Mouse (Mus musculus) intestine, embryonic 14.5 days (tissue): ENCODE data around the gene Lrmda. TPM values are rescaled to one million over a fixed set of nuclear protein-coding genes. Genes with fewer than 3 reads are reported as not detected.

ENCODE experiments used
- ATAC-seq: fragments of 200-750 bp; cut with Nextera tagmentation; replicated peaks from 2 replicates; pipeline ENCODE4 v1.8.0; 2017; ENCODE audit warnings: low read depth, moderate number of reproducible peaks, moderate TSS enrichment, moderate library complexity; ENCODE audit not compliant: low FRiP score, low TSS enrichment
- DNase-seq: peaks from one replicate; pipeline ENCODE4 v3.0.0-alpha.2; 2018; ENCODE audit warnings: low spot score
- H3K27ac ChIP-seq: fragments of 300-500 bp; sonication (generic); 2 replicates; pipeline ENCODE4 v1.5.1; 2014; ENCODE audit warnings: low read depth, mild to moderate bottlenecking, control low read depth
- H3K27me3 ChIP-seq: fragments of 300-500 bp; sonication (generic); replicated peaks from 2 replicates; pipeline ENCODE4 v1.6.1; 2014; ENCODE audit warnings: low read length, control low read depth; ENCODE audit not compliant: control insufficient read depth, insufficient read depth
- H3K36me3 ChIP-seq: fragments of 300-500 bp; sonication (generic); 2 replicates; pipeline ENCODE4 v1.6.1; 2014; ENCODE audit warnings: low read length, control low read depth; ENCODE audit not compliant: control insufficient read depth, insufficient read depth
- H3K4me1 ChIP-seq: fragments of 300-500 bp; sonication (generic); replicated peaks from 2 replicates; pipeline ENCODE4 v1.6.1; 2014; ENCODE audit warnings: low read length, control low read depth, mixed read lengths; ENCODE audit not compliant: control insufficient read depth, insufficient read depth
- H3K4me2 ChIP-seq: fragments of 300-500 bp; sonication (generic); 2 replicates; pipeline ENCODE4 v1.6.1; 2014; ENCODE audit warnings: low read length
- H3K4me3 ChIP-seq: fragments of 300-500 bp; sonication (generic); 2 replicates; pipeline ENCODE4 v1.5.1; 2014; ENCODE audit warnings: low read depth, low read length, control low read depth, mixed read lengths
- H3K9ac ChIP-seq: fragments of 300-500 bp; sonication (generic); 2 replicates; pipeline ENCODE4 v1.6.1; 2014; ENCODE audit warnings: mild to moderate bottlenecking, low read length
- H3K9me3 ChIP-seq: fragments of 300-500 bp; sonication (generic); 2 replicates; pipeline ENCODE4 v1.6.1; 2016; ENCODE audit warnings: low read length, control low read depth; ENCODE audit not compliant: control insufficient read depth
- WGBS: fragments of 180-500 bp; shearing (Covaris S2); extraction: QIAGEN DNeasy Blood & Tissue Kit; methylation state at CpG from one replicate; pipeline ENCODE4 v1.1.7; 2014; 5-methylcytosine and 5-hydroxymethylcytosine counted together
- polyA plus RNA-seq: library from polyadenylated mRNA; unstranded; fragments of >200 nt; fragmentation: Nextera tagmentation; extraction: Ambion mirVana; gene quantifications from 2 replicates; pipeline ENCODE4 v1.2.1, GENCODE M21; 2014

The Lrmda gene
- polyA plus RNA-seq, 1 experiment from 2014 or later = 0.70 TPM

DNA sequence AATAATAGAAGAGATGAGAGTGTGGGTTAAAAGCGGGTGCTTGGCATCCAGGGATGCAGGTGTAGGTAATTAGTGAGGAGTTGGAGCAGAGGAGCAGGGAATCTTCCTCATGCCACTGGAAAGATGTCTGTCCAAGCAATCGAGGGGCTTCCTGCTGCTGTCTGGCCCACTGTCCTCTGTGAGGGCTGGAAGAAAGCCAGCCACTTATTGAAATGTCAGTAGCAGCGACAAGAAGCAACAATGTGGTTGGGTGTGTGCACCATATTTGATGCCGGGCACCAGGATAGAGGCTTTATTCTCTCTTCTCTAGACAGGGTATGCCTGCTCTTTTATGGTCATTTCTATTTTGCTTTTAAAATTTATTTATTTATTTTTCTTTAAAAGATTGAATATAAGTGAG is 451.5 kb downstream of the Lrmda start:
- H3K4me1 ChIP-seq = no peaks in the 10 kb centered on the region
- WGBS = 76% methylated on average over 4 of the region's 4 CpGs
- H3K9me3 ChIP-seq = no peaks in the 10 kb centered on the region
- no peak for DNase-seq
- H3K36me3 ChIP-seq = no peaks in the 10 kb centered on the region
- no peaks in the 10 kb centered on the region for H3K27me3 ChIP-seq
- ATAC-seq = no peak
- H3K9ac ChIP-seq = no peak overlapping the region
- no peak overlapping the region for H3K27ac ChIP-seq
- no peak overlapping the region for H3K4me2 ChIP-seq
- H3K4me3 ChIP-seq = no peak overlapping the region

DNA sequence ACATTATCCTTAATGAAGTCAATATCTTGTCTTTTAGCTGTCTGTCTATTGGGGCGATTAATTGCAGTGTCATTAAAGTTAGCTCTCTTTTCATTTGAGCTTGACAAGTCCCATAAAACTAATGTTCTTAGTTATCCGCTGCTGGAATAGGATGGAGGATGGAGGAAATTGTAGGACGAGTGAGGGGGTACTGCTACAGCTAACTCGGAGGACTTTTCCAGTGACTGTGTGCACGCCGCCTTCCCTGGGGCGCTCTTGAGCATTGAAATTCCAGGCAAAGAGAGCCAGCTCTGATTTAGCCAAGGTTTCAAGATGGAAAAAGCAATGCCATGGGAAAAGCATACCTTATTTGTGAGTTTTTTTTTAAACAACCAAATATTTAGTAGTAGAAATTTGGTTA is 453.9 kb downstream of the Lrmda start:
- Histone ChIP-seq H3K27ac (no peak overlapping the region), H3K9me3 (no peaks in the 10 kb centered on the region), H3K4me2 (no peak overlapping the region), H3K4me1 (no peaks in the 10 kb centered on the region), H3K9ac (no peak overlapping the region), H3K4me3 (no peak overlapping the region), H3K27me3 (no peaks in the 10 kb centered on the region), H3K36me3 (no peaks in the 10 kb centered on the region)
- no peak for DNase-seq
- WGBS = 63% methylated on average over 7 of the region's 7 CpGs
- ATAC-seq = no peak

DNA sequence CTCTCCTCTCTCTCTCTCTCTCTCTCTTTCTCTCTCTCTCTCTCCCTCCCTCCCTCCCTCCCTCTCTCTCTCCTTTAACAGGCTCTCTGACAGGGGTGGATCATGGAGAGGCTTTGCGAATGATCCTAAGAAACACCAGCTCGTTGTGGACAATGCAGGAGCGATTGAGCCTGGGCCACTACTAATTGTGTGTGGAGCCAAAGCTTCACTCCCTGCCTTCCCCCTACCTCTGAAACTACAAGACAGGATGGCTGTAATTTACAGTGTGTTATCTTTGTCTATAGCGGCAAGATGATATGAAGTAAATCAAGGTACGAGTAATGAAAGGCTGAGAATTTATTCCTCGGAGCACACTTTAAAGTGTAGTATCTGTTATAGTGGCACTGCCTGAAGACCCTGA is 454.5 kb downstream of the Lrmda start:
- Histone ChIP-seq H3K9ac (no peak overlapping the region), H3K9me3 (no peaks in the 10 kb centered on the region), H3K4me1 (no peaks in the 10 kb centered on the region), H3K4me2 (no peak overlapping the region), H3K27ac (no peak overlapping the region), H3K36me3 (no peaks in the 10 kb centered on the region), H3K27me3 (no peaks in the 10 kb centered on the region), H3K4me3 (no peak overlapping the region)
- ATAC-seq (no peak), DNase-seq (no peak)
- WGBS = 50% methylated on average over 6 of the region's 6 CpGs

DNA sequence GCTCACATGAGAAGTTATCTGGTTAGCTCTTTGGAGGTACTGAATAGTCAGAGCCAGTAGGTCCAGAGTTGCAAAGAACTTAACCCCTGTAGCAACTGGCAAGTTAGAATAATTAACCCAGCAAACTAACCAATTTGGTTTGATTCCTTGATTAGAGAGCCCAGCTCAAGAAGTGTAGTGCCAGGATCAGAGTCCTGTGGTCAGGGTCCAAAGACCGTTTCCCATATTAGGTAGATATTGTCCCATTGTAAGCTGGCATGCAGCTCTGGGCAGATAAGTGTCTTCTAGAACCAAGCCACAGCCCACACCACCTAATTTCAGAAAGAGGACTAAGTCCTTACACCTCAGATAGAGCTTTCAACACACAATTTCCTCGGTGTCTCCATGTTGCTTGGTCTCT is 473.8 kb downstream of the Lrmda start:
- DNase-seq = no peak
- H3K27ac ChIP-seq = no peak overlapping the region
- no peak overlapping the region for H3K4me2 ChIP-seq
- no peaks in the 10 kb centered on the region for H3K9me3 ChIP-seq
- no peak overlapping the region for H3K9ac ChIP-seq
- no peaks in the 10 kb centered on the region for H3K4me1 ChIP-seq
- 87% methylated on average over 2 of the region's 2 CpGs for WGBS
- no peaks in the 10 kb centered on the region for H3K27me3 ChIP-seq
- no peaks in the 10 kb centered on the region for H3K36me3 ChIP-seq
- ATAC-seq = no peak
- H3K4me3 ChIP-seq = no peak overlapping the region

DNA sequence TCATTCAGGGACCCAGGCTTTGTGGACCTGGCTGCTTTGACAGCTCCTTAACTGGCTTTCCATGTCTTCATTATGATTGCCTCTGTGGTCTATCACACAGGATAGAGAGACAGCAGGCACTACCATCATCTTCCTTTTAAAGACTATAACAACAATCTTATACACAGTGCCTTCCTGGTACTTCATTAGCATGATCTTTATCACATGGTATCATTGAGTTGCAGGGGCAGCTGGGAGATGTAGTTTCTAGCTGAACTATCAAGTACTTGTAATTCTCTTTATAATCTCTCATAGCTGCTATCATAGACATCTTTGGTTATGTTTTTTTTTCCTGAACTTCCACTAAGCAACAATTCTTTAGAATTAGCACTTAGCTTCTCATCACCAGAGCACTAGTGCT is 474.8 kb downstream of the Lrmda start:
- Histone ChIP-seq H3K27me3 (no peaks in the 10 kb centered on the region), H3K9me3 (no peaks in the 10 kb centered on the region), H3K27ac (no peak overlapping the region), H3K4me3 (no peak overlapping the region), H3K4me1 (no peaks in the 10 kb centered on the region), H3K36me3 (no peaks in the 10 kb centered on the region), H3K9ac (no peak overlapping the region), H3K4me2 (no peak overlapping the region)
- ATAC-seq (no peak), DNase-seq (no peak)

DNA sequence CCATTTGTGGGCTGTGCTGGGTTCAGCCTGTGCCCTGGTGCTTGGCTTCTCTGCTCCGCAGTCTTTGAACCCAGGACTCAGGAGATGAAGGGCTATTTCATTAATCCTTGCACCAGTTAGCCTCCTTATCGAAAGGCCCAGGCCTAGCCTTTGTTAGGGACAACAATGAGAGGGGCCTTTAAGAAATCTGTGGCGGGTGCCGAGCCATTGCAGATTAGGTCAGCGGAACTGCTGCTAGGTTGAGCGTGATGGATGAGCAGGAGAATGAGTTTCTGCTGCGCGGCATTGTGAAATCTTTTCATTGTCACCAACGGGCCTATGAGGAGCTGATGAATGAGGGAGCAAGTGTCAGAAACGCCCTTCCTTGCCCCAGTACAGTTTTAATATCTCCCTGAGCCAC is 475.4 kb downstream of the Lrmda start:
- Histone ChIP-seq H3K9me3 (no peaks in the 10 kb centered on the region), H3K4me3 (no peak overlapping the region), H3K9ac (no peak overlapping the region), H3K27me3 (no peaks in the 10 kb centered on the region), H3K4me2 (no peak overlapping the region), H3K4me1 (no peaks in the 10 kb centered on the region), H3K36me3 (no peaks in the 10 kb centered on the region), H3K27ac (no peak overlapping the region)
- no peak for DNase-seq
- 33% methylated on average over 10 of the region's 10 CpGs for WGBS
- ATAC-seq = no peak

DNA sequence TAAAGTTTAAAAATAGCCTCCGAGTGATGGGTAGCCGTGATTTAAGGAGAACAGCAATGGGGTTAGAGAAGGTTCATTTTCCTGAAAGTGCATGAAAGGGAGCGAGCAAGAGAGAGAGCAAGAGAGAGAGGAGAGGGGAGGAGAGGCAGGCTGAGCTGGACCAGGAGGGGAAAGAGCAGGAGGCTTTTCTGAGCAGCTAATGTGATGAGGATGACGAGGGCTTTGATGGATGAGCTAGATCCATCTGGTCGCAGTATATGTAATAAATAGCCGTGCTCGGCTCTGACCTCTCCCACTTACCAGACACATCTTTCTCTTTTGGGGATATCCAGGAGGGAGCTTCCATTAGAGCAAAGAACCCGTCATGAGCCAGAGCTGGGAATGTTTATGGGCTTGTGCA is 475.8 kb downstream of the Lrmda start:
- Histone ChIP-seq H3K36me3 (no peaks in the 10 kb centered on the region), H3K4me3 (no peak overlapping the region), H3K27ac (no peak overlapping the region), H3K9me3 (no peaks in the 10 kb centered on the region), H3K4me2 (no peak overlapping the region), H3K9ac (no peak overlapping the region), H3K27me3 (no peaks in the 10 kb centered on the region), H3K4me1 (no peaks in the 10 kb centered on the region)
- ATAC-seq (no peak), DNase-seq (no peak)
- 28% methylated on average over 8 of the region's 8 CpGs for WGBS

DNA sequence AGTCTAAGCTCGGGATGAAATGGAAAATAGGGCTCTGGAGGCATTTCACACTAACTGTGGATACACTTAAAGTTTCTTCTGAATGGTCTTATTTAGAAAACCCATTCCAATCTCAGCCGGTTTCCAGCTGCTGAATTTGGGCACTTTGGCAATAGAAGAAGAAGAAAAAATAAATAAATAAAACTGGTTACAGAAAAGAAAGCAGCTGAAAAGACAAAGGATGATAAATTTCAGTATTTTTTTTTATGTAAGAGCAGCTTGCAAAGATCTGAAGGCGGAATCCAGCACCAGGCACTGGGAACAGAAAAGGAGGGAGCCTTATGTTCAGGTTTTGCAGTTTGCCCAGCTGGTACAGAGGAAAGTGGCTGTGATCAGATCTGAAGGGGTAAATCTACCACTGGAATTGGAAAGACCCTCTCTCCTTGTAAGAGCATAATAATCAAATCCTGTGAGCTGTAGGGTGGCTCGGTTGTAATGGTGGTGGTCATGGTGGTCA is 478.2 kb downstream of the Lrmda start:
- Histone ChIP-seq H3K4me3 (no peak overlapping the region), H3K27me3 (no peaks in the 10 kb centered on the region), H3K4me1 (no peaks in the 10 kb centered on the region), H3K9me3 (no peaks in the 10 kb centered on the region), H3K36me3 (no peaks in the 10 kb centered on the region), H3K27ac (no peak overlapping the region), H3K4me2 (no peak overlapping the region), H3K9ac (no peak overlapping the region)
- DNase-seq (no peak), ATAC-seq (no peak)
- 72% methylated on average over 4 of the region's 4 CpGs for WGBS

DNA sequence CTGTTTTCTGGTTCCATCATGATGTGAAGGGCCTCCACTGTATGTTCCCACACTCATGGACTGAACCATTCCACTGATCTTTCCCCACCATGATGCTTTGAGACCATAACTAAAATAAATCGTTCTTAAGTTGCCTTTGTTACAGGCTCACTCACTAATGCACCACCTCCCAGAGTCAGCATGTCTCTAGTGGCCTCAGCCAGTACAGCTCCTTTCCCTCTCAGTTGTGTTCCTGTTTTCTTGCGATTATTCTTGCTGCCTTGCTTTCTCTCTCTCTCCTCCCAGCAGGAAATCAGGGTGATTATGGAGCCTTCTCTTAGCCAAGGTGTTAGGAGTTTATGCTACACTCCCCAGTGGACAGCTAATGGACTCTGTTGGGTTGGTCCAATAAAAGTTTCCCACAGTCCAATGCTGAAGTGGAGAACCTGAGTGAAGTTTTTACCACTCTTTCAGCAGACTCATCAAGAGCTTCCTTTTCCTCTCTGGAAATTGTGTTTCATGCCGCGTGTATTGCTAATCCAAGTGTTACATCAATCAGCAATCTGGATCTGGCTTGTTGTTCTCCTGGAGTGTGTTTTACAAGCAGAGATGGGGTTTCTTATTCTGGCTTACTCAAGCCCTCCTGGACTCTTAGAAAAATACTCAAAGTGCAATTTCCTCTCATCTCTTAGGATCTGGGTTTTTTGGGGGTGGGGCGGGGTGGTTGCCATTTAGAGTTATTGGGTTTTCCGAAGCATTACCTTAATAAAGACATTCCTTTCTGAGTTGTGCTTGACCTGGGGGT is 490.4 kb downstream of the Lrmda start:
- Histone ChIP-seq H3K27me3 (no peaks in the 10 kb centered on the region), H3K4me1 (no peaks in the 10 kb centered on the region; the same call in 1 of the 2 replicates), H3K36me3 (no peaks in the 10 kb centered on the region), H3K27ac (no peak overlapping the region), H3K9ac (no peak overlapping the region), H3K4me2 (no peak overlapping the region), H3K4me3 (no peak overlapping the region), H3K9me3 (no peaks in the 10 kb centered on the region)
- WGBS = 39% methylated on average over 6 of the region's 6 CpGs
- DNase-seq = no peak
- no peak for ATAC-seq
